8 mouse cellular contexts compared by ENCODE assay signal in the genomic region with DNA sequence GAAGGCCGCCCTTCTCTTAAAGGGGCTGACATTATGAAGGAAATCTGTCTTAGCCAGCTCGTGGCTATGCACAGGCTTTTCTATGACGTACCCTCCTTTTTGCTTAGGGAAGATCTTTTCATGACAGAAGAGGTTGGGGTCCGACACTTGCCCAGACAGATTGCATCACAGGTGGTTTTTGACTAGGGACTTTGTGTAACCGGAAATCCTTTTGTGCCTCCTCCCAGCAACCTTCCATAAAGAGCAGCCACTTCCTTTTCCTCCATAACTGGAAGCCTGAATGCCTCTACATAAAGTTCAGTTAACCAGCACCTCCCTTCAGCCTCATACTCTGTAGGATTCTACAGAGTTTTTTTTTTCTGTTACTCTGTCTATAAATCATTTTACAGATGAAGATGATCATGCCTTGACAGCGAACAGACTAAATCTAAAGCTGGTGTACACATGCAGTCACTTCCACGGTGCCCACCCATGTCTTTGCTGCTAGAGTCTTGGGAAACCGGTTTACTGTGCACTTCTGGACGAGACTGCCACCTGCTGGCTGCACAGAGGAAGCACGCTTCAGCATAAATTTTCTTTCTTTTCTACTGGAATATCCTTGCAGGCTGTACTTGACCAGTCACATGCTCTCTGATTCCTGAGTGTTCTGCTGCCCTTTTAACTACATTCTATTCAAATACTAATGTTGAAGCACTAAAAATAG. TPM values are rescaled to one million over a fixed set of nuclear protein-coding genes. Genes with fewer than 3 reads are reported as not detected.
DNase-seq lines count a peak whose midpoint lies in the region; ATAC-seq and TF ChIP-seq lines count a peak whose summit lies in the region.

No protein-coding gene starts in this region.

- H3K4me3 ChIP-seq in heart, postnatal 0 days (ENCODE audit: low read depth, low read length), result no peak overlapping the region
- no peak overlapping the region for H3K4me3 ChIP-seq in lung, postnatal 0 days (ENCODE audit: low read depth, low read length)

- POLR2A ChIA-PET in Patski (lab: Charles Lee), result no interaction called here

- WGBS in heart, postnatal 0 days, result 30% methylated on average over 10 of the region's 10 CpGs
- WGBS in lung, postnatal 0 days, result 28% methylated on average over 10 of the region's 10 CpGs

- no peak overlapping the region for H3K9ac ChIP-seq in heart, postnatal 0 days (replicated peaks; ENCODE audit: low read depth, low read length)
- H3K9ac ChIP-seq in lung, postnatal 0 days (replicated peaks; ENCODE audit: low read depth), result no peak overlapping the region

- no peaks in the 10 kb centered on the region for H3K9me3 ChIP-seq in heart, postnatal 0 days (replicated peaks; ENCODE audit: control insufficient read depth, low read length)
- no peaks in the 10 kb centered on the region for H3K9me3 ChIP-seq in lung, postnatal 0 days (ENCODE audit: low read length)

- H3K27me3 ChIP-seq in Patski, result no peaks in the 10 kb centered on the region
- no peaks in the 10 kb centered on the region for H3K27me3 ChIP-seq in heart, postnatal 0 days (ENCODE audit: control insufficient read depth, insufficient read depth, low read length)
- H3K27me3 ChIP-seq in lung, postnatal 0 days (replicated peaks; ENCODE audit: insufficient read depth, low read length), result no peaks in the 10 kb centered on the region

- TF ChIP-seq CTCF in Patski (IDR thresholded peaks at IDR 0.05), result peak; percentile 74
- TF ChIP-seq CTCF in heart, postnatal 0 days (IDR thresholded peaks at IDR 0.05; ENCODE audit: low read depth), result peak; percentile 93
- TF ChIP-seq CTCF in lung, postnatal 0 days (IDR thresholded peaks at IDR 0.05), result peak; percentile 96

- H3K36me3 ChIP-seq in heart, postnatal 0 days (replicated peaks; ENCODE audit: control insufficient read depth, insufficient read depth, low read length), result no peaks in the 10 kb centered on the region
- H3K36me3 ChIP-seq in lung, postnatal 0 days (ENCODE audit: insufficient read depth, low read length), result no peaks in the 10 kb centered on the region

- CTCF ChIA-PET in Patski (lab: Charles Lee), result no interaction called here

- DNase-seq in cerebellum, adult 11 months, result peak; percentile 14
- no peak for DNase-seq in Patski (ENCODE audit: low read depth, low spot score)
- peak; percentile 84 for DNase-seq in embryo, embryonic 10.5 days (ENCODE audit: low spot score)
- peak; percentile 68 for DNase-seq in heart, postnatal 0 days (ENCODE audit: low spot score)
- DNase-seq in kidney, postnatal 25 days, result peak; percentile 50 to 69
- DNase-seq in lung, postnatal 0 days (ENCODE audit: low spot score), result peak; percentile 90
- peak; percentile 53 to 59 for DNase-seq in right cerebral cortex, adult 2 months (ENCODE audit: low spot score in 2 of 2)

- no peak for TF ChIP-seq EP300 in heart, postnatal 0 days (IDR thresholded peaks at IDR 0.05; ENCODE audit: low read depth)
- TF ChIP-seq EP300 in lung, postnatal 0 days (IDR thresholded peaks at IDR 0.05), result peak; percentile 74

- no peak for ATAC-seq in cerebellum, adult (ENCODE audit: insufficient number of reproducible peaks, low FRiP score, low TSS enrichment)
- no peak for ATAC-seq in Patski
- peak; percentile 67 for ATAC-seq in heart, postnatal 0 days (ENCODE audit: insufficient read depth, low read depth)
- ATAC-seq in lung, postnatal 0 days, result peak; percentile 79

- no peak overlapping the region for H3K4me2 ChIP-seq in heart, postnatal 0 days (ENCODE audit: low read depth, low read length)
- H3K4me2 ChIP-seq in lung, postnatal 0 days (replicated peaks; ENCODE audit: low read depth, low read length), result no peak overlapping the region

- H3K4me1 ChIP-seq in heart, postnatal 0 days (ENCODE audit: control insufficient read depth, insufficient read depth), result no peaks in the 10 kb centered on the region
- H3K4me1 ChIP-seq in lung, postnatal 0 days (ENCODE audit: insufficient read depth, low read depth, low read length), result no peaks in the 10 kb centered on the region

- H3K27ac ChIP-seq in heart, postnatal 0 days (ENCODE audit: low read depth), result peak overlapping the region; percentile 26; the same call in 1 of the 2 replicates
- no peak overlapping the region for H3K27ac ChIP-seq in lung, postnatal 0 days (ENCODE audit: low read length)

- in situ Hi-C loops in Patski (cut with MboI; ENCODE audit: low pct_unique_long_range_greater_than_20kb), result loop anchor here (5.0 kb wide), 1 partner anchor 66 kb away; no protein-coding TSS in a partner anchor

RNA-seq across cellular contexts. Expression of a gene that starts 33.1 kb away (rescaled TPM):
- polyA plus RNA-seq in Patski (2021), result 10.7 TPM
- 43.2 and 65.9 TPM in 2 replicates for total RNA-seq in heart, postnatal 0 days (2014; rRNA removed; ENCODE audit: low replicate concordance)
- polyA plus RNA-seq in heart, postnatal 0 days (2015; fragmentation: Nextera tagmentation; extraction: Ambion mirVana), result 59.2 and 63.5 TPM in 2 replicates
- 23.5 and 27.6 TPM in 2 replicates for polyA plus RNA-seq in lung, postnatal 0 days (2015; fragmentation: Nextera tagmentation; extraction: Ambion mirVana)

RNA-seq across cellular contexts. Expression of a gene that starts 33.3 kb away (rescaled TPM):
- polyA plus RNA-seq in Patski (2021), result 0.05 TPM
- 0.27 and 1.4 TPM in 2 replicates for total RNA-seq in heart, postnatal 0 days (2014; rRNA removed; ENCODE audit: low replicate concordance)
- polyA plus RNA-seq in heart, postnatal 0 days (2015; fragmentation: Nextera tagmentation; extraction: Ambion mirVana), result 0.18 and 0.25 TPM in 2 replicates
- 3.8 and 5.0 TPM in 2 replicates for polyA plus RNA-seq in lung, postnatal 0 days (2015; fragmentation: Nextera tagmentation; extraction: Ambion mirVana)

RNA-seq across cellular contexts. Expression of a gene that starts 36.2 kb away (rescaled TPM):
- polyA plus RNA-seq in Patski (2021), result 26.4 TPM
- 8.2 and 23.3 TPM in 2 replicates for total RNA-seq in heart, postnatal 0 days (2014; rRNA removed; ENCODE audit: low replicate concordance)
- polyA plus RNA-seq in heart, postnatal 0 days (2015; fragmentation: Nextera tagmentation; extraction: Ambion mirVana), result 8.9 and 10.3 TPM in 2 replicates
- polyA plus RNA-seq in lung, postnatal 0 days (2015; fragmentation: Nextera tagmentation; extraction: Ambion mirVana), result 2.0 and 3.0 TPM in 2 replicates

Comparison
In these comparisons a context has a peak if more than half of its experiments do, and no peak if none do; other contexts are left out.
1. ATAC-seq: peak in heart, postnatal 0 days (single experiment) and lung, postnatal 0 days (single experiment); none in cerebellum, adult (single experiment) and Patski (single experiment).
2. Peak in every context shown above with its lines, with median percentiles within 50 percentile points of each other: CTCF ChIP-seq.